Mouse (Mus musculus) mouse embryonic stem cell (cell line): ENCODE measurements around the gene Slc30a5.
"Not testable (repeated sequence)": the region's sequence is repeated elsewhere in the genome, so short reads cannot be mapped to it uniquely, and the experiment has no call there.

Experiments used
- in situ Hi-C, 2 experiments: fragments of 300-500 bp; cut with MboI; formaldehyde crosslinking; loops; 1 replicate in 1 of 2; 3 replicates in 1 of 2; pipeline ENCODE4 v1.14.3; 2019 to 2020; ENCODE audit warnings: low sequenced_read_pairs in 2 of 2, low pct_unique_long_range_greater_than_20kb in 1 of 2, mixed read lengths in 1 of 2; ENCODE audit not compliant: unreplicated experiment in 1 of 2

The Slc30a5 gene

DNA sequence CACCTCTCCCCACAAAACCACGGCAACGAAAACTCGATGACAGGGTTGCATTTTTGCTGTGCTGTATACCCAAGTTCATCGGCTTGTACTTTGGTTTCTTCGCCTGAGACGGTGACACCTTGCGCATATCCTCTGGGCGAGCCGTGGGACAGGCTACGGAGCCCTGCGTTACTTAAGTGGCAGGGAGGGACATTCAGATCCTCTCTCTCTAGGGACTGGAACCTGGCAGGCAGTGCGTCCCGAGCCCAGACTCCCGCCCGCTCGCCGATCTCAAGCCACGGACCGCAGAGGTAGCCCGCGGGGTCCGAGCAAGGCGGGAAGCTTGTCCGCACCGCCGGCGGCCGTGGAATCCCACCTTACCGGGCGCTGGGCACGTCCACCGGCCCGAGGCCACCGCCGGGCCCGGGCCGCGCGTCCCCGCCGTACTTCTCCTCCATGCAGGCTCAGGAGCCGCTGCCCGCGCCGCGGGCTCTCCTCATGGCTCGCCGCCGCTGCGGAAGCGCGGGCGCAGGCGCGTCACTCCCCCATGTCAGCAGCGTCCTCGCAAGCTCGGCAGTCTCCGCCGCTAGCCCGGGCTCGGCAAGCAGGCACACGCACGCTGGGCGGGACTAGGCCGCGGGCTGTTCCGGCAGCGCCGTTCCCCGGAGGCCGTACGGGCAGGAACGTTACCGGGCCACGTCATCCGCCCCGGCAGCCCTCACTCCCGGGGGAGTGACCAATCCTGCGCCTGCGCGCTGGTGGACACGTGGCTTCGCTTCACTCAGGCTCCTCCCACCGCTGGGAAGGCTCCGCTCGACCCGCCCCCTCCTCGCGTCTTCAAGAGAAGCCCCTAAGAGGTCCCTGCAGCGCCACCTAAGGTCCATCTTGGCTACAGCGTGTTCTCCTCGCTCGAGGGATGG is at the start of gene Slc30a5:
Gene Slc30a5, minus strand, starts transcription at position 687 of the 899 bp plus-strand sequence.
- in situ Hi-C loops: no loop called here

DNA sequence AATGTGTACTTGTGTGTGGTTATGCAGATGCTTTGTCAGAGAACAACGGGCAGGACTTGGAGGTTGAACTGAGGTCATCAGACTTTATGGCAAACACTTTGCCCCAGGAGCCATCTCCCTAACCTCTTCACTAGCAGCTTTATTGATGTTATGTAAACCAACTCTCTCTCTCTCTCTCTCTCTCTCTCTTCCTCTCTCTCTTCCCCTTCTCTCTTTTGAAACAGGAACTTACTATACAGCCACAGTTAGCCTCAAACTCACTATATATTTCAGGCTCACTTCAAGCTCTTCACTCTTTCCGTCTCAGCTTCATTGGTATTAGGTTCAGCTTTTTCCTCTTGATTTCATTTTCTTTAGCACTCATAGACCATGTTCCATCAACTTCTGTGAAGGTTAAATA is 48.7 kb upstream of the Slc30a5 start:
- in situ Hi-C loops: no loop called here

DNA sequence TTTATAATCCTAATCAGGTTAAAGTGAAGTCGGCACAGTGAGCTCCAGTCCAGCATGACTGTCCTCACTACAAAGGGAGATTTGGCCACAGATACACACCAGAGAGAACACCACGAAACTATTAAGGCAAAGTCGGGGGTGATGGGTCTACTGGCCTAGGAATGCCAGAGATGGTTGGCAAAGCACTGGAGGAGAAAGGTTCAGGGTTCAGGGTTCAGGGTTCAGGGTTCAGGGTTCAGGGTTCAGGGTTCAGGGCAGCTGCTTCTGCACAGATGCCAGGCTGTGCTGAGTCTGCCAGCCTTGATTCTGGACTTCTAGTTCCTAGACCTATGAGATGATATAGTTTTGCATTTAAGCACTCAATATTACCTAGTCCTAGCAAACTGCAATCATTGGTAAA is 46.6 kb upstream of the Slc30a5 start:
- in situ Hi-C loops: no loop called here

DNA sequence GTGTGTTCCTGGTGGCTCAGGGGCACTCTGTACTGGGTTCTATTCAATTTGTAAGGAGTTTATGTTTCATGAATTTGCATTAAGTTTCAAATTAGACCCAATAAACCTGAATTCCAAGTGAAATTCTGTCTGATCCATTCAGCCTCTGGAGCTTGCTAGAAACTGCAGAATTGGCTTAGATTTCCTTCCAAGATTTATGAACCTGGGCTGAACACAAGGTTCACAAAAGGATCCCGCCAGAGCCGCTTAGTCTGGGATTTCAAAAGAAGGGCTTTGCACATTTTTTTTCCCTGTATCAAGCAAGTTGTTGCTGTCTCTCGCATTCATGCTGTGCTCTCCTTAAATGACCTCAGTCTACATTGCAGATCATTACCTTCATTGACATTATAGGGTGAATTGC is 46.1 kb upstream of the Slc30a5 start:
- in situ Hi-C loops: no loop called here

DNA sequence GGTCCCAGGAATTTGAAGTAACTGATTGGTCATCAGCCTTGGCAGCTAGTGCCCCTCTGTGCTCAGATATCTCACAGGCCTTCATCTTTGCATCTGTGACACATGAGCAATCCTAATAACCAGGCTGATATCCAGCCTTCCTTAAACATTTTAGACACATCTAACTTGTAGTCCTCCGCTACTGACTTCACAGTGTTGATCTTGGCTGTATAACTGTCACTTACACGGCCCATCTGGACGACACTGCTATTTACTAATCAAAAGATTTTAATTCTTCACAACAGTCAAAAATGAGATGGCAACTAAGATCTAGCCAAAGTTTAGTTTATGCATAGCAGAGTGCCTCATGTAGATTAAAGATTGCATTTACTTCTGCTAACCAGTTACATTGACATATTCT is 45.0 kb upstream of the Slc30a5 start:
- in situ Hi-C loops: no loop called here

DNA sequence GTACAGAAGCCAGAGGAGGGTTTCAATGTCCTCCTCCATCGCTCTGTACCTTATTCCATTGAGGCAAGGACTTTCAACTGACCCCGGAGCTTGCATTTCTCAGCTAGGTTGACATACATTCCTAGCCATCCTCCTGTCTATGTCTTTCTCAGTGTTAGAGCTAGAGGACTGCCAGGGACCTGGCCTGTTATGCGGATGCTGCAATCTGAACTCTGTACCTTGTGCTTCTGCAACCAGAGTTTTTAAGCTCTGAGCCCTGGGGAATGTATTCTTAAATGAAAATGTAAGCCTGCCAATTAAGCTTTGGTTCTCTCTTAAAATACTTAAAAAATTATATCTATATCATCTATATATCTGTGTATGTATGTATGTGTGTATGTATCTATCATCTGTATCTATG is 44.5 kb upstream of the Slc30a5 start:
- in situ Hi-C loops: no loop called here

DNA sequence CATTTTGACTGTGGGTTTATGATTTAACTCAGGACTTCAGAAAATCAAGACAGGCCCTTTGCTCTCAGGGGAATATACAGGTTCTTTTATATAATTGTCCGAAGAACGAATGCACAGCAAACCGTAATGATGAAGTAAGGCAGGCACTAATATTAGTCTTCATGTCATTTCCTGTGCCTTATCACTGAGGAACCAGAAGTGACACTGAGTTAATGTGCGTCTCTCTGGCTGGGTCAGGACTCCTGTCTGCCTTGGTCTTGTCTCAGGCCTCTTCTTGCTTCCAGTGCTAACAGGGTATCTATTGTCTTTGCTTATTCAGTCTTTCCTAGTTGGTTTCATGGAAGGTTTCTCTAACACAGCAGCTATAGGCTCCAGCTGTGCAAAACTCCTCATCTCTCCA is 41.9 kb upstream of the Slc30a5 start:
- in situ Hi-C loops: no loop called here

DNA sequence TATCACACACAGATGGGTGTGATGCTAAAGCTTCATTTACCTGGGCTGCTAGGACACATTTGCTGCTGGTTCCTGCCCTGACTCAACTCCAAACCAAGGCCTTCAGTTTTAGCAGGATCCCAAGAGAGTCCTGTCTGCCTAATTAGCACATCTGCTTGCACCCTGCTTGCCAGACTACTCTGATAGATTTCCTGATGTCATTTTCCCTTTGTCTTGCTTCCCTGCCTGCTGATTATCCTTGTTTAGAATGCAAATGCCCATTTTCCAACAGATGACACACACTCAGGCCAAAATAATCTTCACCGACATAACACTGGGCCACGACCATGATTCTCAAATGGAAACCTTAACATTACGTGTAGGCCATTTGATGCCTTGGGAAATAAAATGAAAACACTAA is 41.4 kb upstream of the Slc30a5 start:
- in situ Hi-C loops: no loop called here

DNA sequence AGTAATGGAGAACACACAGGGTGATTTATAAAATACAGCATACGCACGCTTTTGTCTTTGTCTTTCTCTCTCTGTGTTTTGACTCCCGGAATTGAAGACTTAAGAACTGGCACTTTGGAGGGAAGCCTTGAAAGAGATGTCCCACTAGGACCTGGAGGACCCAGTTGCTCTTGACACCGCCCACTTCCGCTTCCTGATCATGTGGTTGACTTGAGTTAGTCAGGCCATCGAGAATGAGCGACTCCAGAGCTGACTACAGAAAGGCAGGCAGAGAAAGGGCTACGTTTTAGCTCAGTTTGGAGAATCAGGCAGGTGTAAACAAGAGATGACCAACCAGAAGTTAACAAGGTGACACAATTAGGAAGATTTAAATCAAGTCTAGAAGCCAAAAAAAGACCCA is 40.3 kb upstream of the Slc30a5 start:
- in situ Hi-C loops: no loop called here

DNA sequence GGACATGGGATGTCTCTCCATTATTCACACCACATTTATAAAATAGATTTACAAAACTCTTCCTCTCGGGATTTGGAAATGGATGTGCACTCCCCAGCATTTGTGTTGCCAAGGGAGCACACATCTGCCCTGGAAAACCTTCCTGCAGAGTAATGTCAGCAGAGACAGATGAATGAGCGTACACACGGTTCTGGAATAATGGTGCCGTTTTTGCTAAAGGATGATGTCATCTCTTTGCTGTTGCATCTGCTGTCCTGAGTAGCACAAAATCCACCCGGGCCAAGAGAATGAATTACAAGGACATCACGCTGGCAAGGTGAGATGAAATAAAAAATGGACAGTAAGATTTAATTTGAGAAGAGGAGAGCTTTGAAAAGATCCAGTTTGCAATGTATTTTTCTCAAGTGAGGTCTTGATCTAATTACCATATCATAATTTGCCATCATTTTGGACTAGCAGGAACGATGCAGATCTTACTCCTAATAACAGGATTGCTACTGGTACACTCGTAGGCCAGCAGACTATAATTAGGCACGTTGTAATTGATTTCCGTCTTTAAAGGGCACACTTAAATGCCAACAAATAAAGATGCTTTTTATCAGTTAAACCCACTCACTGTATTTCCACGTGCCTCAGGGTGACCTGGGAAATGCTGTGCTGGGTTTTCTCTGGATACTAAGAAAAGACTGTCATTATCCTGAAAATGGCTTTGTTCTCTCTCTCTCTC is 38.4 kb upstream of the Slc30a5 start:
- in situ Hi-C loops: no loop called here

DNA sequence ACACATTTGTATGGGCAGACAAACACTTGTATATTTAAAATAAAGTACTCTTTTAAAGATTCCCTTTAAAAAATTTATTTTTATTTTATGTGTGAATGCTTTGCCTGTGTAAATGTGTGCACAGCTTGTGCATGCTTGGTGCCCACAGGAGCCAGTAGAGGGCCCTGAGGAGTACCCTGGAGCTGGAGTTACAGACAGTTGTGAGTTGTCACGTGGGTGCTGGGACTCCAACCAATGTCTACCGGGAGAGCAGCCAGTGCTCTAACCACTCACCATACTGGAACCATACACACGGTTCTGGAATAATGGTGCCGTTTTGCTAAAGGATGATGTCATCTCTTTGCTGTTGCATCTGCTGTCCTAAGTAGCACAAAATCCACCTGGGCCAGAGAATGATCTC is 36.6 kb upstream of the Slc30a5 start:
- in situ Hi-C loops: no loop called here

DNA sequence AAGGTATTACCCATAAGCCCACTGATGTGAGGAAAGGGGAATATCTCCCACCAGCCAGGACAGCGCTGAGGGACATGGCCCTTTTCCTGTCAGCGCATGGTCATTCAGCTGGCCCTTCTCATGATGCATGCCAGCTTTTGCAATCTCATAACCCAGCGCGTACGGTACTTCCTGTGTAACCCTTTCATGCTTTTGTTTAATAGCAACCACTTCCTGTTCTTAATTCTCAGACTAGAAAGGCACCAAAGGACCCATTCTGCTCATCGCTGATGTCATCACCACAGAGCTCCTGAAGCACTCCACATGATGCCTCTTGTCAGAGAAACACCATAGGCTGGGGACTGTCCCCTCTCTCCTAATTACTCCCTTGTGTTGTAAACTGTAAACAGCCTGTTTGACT is 33.1 kb upstream of the Slc30a5 start:
- in situ Hi-C loops: no loop called here

DNA sequence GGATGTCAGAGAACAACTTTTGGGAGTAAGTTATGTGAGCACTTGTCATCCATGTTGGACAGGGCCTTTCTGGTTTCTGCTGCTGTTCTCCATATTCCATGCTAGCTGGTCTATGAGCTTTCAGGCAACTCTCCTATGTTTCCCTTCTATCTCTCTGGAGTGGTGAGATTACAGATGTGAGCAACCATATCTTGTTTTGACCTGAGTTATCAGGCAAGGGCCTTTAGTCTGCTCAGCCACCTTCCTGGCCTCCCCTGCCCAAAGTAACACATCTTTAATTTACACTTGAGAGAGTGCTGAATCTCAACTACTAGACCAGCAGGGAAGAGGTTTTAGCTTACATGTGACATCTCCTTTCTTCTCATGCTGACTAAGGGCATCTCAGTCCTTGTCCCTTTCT is 32.5 kb upstream of the Slc30a5 start:
- in situ Hi-C loops: no loop called here

DNA sequence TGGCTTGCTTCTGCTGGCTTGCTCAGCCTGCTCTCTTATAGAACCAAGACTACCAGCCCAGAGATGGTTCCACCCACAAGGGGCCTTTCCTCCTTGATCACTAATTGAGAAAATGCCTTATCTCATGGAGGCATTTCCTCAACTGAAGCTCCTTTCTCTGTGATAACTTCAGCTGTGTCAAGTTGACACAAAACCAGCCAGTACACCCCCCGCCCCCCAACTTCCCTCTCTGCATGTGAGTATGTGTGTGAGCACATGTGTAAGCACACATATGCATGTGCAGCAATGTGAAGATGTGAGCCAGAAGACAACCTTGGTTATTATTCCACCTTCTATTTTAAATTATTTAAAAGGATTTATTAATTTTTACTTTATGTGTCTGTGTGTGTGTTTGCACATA is 30.7 kb upstream of the Slc30a5 start:
- in situ Hi-C loops: not testable (repeated sequence)

DNA sequence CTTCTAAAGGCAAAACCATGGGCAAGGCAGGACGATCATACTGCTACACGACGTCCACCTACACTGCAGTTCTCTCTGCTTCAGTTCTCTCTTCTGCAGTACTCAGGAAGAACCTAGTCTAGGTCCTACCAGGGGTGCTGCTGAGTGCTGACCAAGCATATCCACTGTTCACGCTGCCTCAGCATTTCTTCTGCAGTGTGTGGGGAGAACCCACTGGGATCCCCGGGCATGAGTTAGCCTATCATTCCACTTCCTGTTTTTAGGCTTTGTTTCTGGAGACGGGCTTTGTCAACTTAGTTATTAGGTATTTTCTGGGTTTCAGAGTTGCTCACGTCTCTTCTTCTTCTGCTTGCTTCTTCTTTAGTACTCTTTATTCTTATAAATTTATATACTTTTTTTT is 25.9 kb upstream of the Slc30a5 start:
- in situ Hi-C loops: no loop called here

DNA sequence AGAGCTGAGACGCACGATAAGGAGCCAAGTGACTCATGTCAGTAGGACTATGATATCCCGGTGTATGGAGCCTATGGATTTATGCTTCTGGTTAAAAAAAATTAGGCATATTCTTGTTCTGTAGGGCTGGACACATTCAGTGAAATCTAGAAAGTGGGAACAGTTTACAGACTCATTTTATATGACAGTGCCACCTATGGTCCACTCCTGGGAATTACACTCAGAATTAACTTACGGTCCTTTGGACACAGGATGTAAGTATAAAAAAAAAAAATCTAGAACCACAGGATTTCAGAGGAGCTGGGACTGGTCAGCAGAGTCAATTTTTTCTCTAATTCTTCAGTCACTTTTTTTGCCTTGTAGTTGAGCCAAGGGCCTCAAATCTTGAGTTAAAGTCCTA is 20.9 kb upstream of the Slc30a5 start:
- in situ Hi-C loops: no loop called here

DNA sequence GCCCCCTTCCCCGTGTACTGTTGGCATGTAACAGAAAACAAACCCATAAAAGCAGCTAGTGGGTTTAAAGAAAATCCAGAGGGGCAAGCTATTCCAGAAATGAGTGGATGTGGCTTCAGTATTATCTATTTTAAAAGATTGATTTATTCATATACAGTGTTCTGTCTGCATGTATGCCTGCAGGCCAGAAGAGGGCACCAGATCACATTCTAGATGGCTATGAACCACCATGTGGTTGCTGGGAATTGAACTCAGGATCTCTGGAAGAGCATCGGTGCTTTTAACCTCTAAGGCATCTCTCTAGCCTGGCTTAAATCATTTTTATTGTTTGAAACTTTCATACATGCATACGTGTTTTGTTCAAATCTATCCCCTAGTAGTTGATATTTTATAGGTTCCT is 19.9 kb upstream of the Slc30a5 start:
- in situ Hi-C loops: no loop called here

DNA sequence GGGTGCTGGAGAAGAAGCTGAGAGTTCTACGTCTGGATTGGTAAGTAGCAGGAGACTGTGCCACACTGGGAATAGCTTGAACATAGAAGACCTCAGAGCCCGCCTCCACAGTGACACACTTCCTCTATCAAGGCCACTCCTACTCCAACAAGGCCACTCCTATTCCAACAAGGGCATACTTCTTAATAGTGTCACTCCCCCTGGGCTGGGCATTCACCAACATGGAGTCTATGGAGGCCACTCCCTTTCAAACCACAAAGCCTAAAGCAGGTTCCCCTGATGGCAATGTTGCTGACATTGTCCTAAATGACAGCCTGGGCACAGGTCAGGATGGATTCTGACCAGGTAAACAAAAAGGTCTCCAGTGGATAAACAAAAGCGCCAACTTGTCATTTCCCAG is 15.9 kb upstream of the Slc30a5 start:
- in situ Hi-C loops: no loop called here

DNA sequence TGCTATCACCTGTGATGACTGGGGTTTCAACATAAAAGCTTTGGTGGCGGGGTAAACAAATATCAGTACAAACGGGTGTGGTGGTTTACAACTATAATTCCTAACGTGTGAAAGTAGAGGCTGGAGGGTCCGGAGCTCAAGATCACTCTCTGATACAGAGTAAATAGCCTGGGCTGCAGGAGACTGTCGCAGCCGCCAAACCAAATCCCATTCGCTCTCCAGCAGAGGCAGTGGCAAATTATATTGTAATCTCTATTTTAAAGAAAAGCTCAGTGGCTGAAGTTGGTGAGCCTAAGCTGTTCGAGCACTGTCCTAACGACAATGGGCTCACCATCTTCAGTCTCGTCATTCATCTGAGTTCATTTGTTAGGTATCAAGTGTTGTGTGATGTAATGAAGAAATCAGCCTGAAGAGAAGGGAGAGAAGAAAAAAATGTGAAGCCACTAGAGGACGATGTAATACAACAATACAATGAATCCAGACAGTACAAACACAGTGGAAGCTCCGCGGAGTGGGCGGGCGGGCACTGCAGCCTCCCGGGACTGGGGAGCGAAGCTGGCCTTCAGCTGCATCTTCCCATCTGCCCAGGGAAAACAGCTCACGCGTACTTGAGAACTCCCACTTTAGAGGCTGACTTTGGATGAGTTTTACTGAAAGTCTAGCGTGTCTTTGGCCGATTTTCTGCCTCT is 13.8 kb upstream of the Slc30a5 start:
- in situ Hi-C loops: no loop called here
